Mouse (Mus musculus) layer of hippocampus, postnatal 10 days (tissue): ENCODE measurements around the gene Pxmp4. TPM values are rescaled to one million over a fixed set of nuclear protein-coding genes. Genes with fewer than 3 reads are reported as not detected.

Source experiments
- DNase-seq, 2 experiments: peaks; one replicate each; pipeline ENCODE4 v3.0.0; 2021; ENCODE audit warnings: low spot score in 2 of 2
- total RNA-seq, 2 experiments: library from RNA; stranded (reverse); gene quantifications; 2 replicates each; pipeline ENCODE4 v1.2.3; 2021

Pxmp4 gene
- total RNA-seq, 2 experiments from 2014 or later, result 14.3 to 15.7 TPM

DNA sequence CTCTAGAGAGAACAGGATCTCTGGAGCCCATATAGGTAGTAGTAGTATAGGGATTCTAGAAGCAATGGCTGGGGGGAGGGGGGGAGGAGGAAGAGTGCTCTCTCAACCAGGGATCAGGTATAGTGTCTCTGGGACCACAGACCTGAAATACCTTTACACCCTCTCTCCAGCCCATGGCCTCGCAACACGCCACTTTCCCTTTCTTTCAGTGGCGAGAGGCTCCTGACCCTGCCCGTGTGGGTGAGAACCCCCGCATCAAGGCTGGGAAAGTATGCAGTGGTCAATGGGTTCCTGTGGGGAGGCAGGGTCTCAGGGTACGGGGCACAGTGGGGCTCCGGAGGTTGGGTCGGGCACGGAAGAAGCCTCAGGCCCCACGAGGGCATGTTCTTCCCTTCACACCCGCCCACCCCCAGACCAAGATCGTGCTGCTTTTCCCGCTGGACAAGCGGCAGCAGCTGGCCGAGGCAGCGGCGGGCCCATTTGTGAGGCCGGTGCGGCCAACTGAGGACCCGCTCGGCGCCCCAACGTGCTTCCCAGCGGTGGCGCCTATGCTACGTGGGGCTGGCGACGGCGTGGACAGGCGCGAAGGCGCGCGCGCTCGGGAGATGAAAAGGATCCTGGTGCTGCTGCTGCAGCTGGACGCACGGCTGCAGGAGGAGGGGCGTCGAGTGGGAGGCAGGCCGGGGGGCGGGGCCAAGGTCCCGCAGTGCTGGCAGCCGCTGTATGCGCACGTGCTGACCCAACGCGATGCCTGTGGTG is 54.2 kb downstream of the Pxmp4 start:
- DNase-seq, result peak; percentile 64 to 72

DNA sequence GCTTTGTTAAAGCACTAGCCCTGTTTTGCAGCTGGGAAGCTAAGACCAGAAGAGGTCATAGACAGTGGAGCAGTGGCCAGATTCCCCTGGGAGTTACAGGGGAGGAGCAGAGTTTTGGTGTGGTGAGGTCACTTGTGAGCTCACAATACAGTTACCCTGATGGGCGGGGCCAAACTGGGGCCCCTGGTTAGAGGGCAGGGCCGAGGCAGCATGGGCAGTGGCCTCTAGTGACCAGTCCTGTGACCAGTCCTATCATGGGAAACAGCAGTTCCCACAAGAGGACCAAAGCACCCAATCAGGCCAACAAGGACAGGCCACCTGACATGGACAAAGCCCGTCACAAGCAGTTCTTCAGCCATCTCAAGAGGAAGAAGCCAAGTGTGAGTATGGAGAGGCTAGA is 54.8 kb downstream of the Pxmp4 start:
- DNase-seq, result no peak

DNA sequence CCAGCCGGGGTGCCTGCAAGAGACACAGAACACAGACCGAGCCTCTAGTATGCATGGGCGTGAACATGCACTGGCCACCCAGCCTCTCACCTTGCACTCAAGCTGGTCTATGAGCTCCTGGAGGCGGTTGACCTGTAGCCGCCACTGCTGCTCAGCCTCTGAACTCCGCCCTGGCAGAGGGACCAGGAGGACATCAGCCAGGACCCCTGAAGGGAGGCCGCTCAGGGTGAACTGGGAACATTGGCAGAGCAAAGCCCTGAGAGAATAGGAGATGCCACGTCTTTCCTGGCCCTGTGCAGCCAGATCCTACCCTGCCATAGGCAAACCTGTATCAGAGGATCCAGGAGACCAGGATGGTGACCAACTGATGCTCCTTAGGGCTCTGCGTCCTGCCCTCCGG is 56.8 kb downstream of the Pxmp4 start, which contains the start of gene 1700003F12Rik:
Gene 1700003F12Rik, plus strand, starts transcription at position 375 of the 400 bp plus-strand sequence.
- DNase-seq, result no peak

DNA sequence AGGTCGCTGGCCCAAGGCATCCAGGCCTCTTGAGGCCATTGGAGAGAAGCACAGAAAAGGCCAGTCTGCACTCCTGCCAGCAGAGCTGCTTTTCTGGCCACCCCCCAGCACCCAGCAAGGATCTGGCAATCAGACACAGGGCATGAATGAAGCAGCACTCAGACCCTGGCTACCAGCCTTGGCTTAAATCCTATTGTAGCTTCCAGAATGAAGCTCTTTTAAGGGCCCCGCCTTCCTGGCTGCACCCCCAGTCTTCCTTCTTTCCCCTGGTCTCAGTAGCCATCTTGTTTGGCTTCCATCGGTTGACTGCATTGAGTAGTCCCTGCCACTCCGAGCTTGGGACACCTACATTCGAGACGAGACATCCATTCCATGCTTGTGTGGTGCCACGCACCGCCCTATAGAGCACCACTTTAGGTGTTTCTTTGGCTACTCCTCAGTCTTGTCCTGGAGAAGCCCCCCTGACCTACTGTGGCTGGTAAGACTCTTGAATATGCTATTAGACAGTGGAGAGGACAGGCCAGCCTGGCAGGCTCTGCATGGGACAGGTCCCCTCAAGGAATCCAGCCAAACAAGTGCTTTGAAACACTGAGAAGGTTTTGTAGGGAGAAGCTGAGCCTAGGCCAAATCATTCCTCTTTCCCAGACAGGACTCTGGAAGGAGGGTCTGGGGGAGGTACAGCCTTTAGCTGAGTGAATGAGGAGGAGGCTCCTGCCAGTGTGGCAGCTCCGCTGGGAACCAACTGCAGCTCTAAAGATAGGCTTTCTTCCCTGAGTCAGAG is 59.8 kb downstream of the Pxmp4 start:
- DNase-seq, result peak; percentile 78 to 84

DNA sequence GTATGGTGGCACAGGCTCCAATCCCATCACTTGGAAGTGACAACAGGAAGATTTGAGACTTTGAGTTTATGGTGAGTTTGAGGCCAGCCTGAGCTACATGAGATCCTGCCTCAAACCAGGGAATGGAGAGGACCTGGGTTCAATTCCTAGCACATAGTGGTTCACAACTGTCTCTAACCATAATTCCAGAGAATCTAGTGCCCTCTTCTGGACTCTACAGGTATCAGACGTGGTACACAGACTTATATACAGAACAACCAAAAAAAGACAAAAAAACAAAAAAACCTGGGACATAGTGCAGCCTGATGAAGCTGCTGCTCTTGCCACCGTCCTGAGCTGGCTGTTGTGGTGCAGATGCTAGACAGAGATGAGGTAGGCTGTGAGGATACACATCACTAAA is 61.9 kb downstream of the Pxmp4 start:
- no peak for DNase-seq

DNA sequence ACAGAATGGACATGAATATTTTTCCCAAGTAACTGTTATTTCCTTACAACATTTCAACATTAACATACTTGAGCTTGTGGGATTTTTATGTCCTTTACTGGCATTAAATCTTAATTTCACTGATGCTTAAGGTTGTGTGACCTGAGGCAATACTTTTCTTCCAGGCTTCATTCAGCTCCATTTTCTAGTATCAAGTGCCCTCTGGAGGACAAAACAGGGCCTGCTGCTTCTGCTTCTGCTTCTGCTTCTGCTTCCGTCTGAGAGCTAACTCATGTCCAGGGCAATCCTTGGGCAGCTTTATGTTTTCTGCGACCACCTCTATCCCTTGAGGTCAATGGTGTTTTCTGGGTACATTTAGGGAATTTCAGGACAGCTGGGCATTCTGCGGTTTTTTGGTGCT is 63.8 kb downstream of the Pxmp4 start:
- DNase-seq, result peak; percentile 69 to 73

DNA sequence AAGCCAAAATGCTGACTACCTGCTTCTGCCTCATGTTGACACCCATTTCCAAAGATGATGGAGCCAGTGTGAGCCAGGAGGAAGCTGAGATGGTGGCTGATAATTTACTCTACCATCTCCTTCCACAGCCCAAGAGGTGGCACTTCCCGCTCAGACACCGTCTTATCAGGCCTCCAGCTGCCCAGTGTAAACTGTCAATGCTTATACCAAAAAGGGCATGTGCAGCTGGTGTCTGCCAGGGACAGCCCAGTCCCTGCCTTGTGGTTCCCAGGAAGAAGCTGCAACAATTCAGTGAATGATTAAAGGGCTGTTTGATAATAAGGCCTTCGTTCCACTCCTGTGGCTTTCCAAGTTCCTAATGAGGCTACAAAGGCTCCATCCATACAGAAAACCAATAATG is 64.8 kb downstream of the Pxmp4 start:
- DNase-seq, result no peak

DNA sequence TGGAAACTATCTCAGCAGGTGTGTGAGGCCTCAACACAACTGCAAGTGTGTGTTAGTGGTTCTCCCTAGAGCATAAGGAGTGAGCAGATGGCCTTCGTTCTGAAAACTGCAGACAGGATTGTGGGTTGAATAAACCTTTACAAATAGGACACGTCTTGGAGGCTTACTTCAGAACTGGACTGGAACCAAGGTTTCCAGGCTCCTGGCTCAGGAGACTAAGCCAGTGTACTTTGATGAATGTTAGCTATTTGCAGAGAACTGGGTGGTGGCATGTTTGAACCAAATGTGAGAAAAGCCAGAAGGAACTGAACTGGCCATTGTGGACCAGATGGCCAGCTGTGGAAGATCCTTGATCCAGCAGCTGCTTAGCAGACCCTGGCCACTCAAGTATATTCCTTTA is 65.2 kb downstream of the Pxmp4 start:
- no peak for DNase-seq

Other genes starting within 250 kb of the Pxmp4 start
- 10 to 100 TPM; 11.9 to 16.1 TPM for gene Cdk5rap1, start 230.7 kb downstream of the Pxmp4 start, total RNA-seq
- gene Snta1, start 195.6 kb downstream of the Pxmp4 start, total RNA-seq, result 10 to 100 TPM; 40.6 to 41.3 TPM
- gene Cbfa2t2, start 167.2 kb downstream of the Pxmp4 start, total RNA-seq, result 10 to 100 TPM; 43.6 to 60.6 TPM
- 1 to 10 TPM in 1 of 2 experiments, under 1 TPM in 1; 0.67 to 2.0 TPM for gene 1700003F12Rik, start 56.6 kb downstream of the Pxmp4 start, total RNA-seq
- not detected for gene Actl10, start 51.9 kb downstream of the Pxmp4 start, total RNA-seq
- gene Necab3, start 44.8 kb downstream of the Pxmp4 start, total RNA-seq, result 10 to 100 TPM; 29.8 to 33.0 TPM
- 10 to 100 TPM in 1 of 2 experiments, 1 to 10 TPM in 1; 8.8 to 10.5 TPM for gene E2f1, start 33.8 kb downstream of the Pxmp4 start, total RNA-seq
- 10 to 100 TPM in 1 of 2 experiments, 1 to 10 TPM in 1; 9.8 to 12.2 TPM for gene Zfp341, start 9.6 kb upstream of the Pxmp4 start, total RNA-seq
- gene 4930519P11Rik, start 9.7 kb upstream of the Pxmp4 start, total RNA-seq, result under 1 TPM in 1 of 2 experiments, not detected in 1; 0.76 TPM
- gene Chmp4b, start 48.0 kb upstream of the Pxmp4 start, total RNA-seq, result 100 to 1,000 TPM; 209 to 213 TPM
- gene Gm14214, start 166.3 kb upstream of the Pxmp4 start, total RNA-seq, result not detected
- 100 to 1,000 TPM in 1 of 2 experiments, 10 to 100 TPM in 1; 85.2 to 101 TPM for gene Raly, start 187.4 kb upstream of the Pxmp4 start, total RNA-seq
- gene a, start 187.7 kb upstream of the Pxmp4 start, total RNA-seq, result under 1 TPM in 1 of 2 experiments, not detected in 1; 0.76 TPM